Mouse (Mus musculus) ES-E14 (cell line): ENCODE measurements around the gene Ktn1. TPM values are rescaled to one million over a fixed set of nuclear protein-coding genes. Genes with fewer than 3 reads are reported as not detected.
A peak's percentile ranks its signal among the peaks of the same experiment; 100 is the strongest.

Source experiments
- DNase-seq: peaks from one replicate; pipeline ENCODE4 v3.0.0-alpha.2; 2013; ENCODE audit warnings: low read depth, low spot score
- H3K27ac ChIP-seq: 2 replicates; pipeline ENCODE4 v1.5.1; 2012; ENCODE audit warnings: low read depth, mild to moderate bottlenecking, low read length, moderate library complexity, mixed read lengths; ENCODE audit not compliant: poor library complexity, insufficient read depth, severe bottlenecking
- H3K36me3 ChIP-seq: 2 replicates; pipeline ENCODE4 v1.6.1; 2012; ENCODE audit warnings: mild to moderate bottlenecking, low read length, moderate library complexity, mixed read lengths; ENCODE audit not compliant: control insufficient read depth, poor library complexity, insufficient read depth, severe bottlenecking
- H3K4me1 ChIP-seq, 2 experiments: fragments of 150-350 bp in 1 of 2; sonication (generic) in 1 of 2; 2 replicates each; pipeline ENCODE4 v1.6.1; 2012; ENCODE audit warnings: low read length in 2 of 2, mild to moderate bottlenecking in 1 of 2, mixed read lengths in 1 of 2; ENCODE audit not compliant: control insufficient read depth in 2 of 2, insufficient read depth in 2 of 2, poor library complexity in 1 of 2
- H3K4me3 ChIP-seq, 2 experiments: fragments of 150-350 bp in 1 of 2; sonication (generic) in 1 of 2; 2 replicates each; pipeline ENCODE4 v1.5.1; 2012; ENCODE audit warnings: low read length in 2 of 2, low read depth in 1 of 2, mild to moderate bottlenecking in 1 of 2, mixed read lengths in 1 of 2; ENCODE audit not compliant: insufficient read depth in 1 of 2, poor library complexity in 1 of 2, severe bottlenecking in 1 of 2
- H3K9ac ChIP-seq: 2 replicates; pipeline ENCODE4 v1.6.1; 2012; ENCODE audit warnings: low read depth, mild to moderate bottlenecking, low read length, mixed read lengths; ENCODE audit not compliant: poor library complexity, insufficient read depth, severe bottlenecking
- H3K9me3 ChIP-seq: fragments of 150-350 bp; sonication (generic); 2 replicates; pipeline ENCODE4 v1.6.1; 2012; ENCODE audit warnings: low read depth, mild to moderate bottlenecking, low read length; ENCODE audit not compliant: control insufficient read depth, insufficient read depth
- CHD2 ChIP-seq: IDR thresholded peaks from 2 replicates; pipeline ENCODE4 v1.6.1; 2014; ENCODE audit warnings: mild to moderate bottlenecking, low read depth, low read length, inconsistent platforms
- HCFC1 ChIP-seq: IDR thresholded peaks from 2 replicates; pipeline ENCODE4 v1.6.1; 2012; ENCODE audit warnings: low read length, inconsistent platforms, borderline replicate concordance; ENCODE audit not compliant: insufficient read depth
- MAFK ChIP-seq: IDR thresholded peaks from 2 replicates; pipeline ENCODE4 v1.6.1; 2014; ENCODE audit warnings: mild to moderate bottlenecking, low read depth, low read length, inconsistent platforms; ENCODE audit not compliant: insufficient read depth
- ZC3H11A ChIP-seq: IDR thresholded peaks from 2 replicates; pipeline ENCODE4 v1.6.1; 2012; ENCODE audit warnings: low read depth, mild to moderate bottlenecking, inconsistent platforms, low read length, borderline replicate concordance
- ZNF384 ChIP-seq: IDR thresholded peaks from 2 replicates; pipeline ENCODE4 v1.6.1; 2012; ENCODE audit warnings: low read depth, low read length, inconsistent platforms
- in situ Hi-C, 2 experiments: fragments of 600-800 bp; cut with MboI; formaldehyde crosslinking; loops; one replicate each; pipeline ENCODE4 v1.15.1; 2025; ENCODE audit warnings: low sequenced_read_pairs in 2 of 2, inconsistent platforms in 1 of 2; ENCODE audit not compliant: unreplicated experiment in 2 of 2
- total RNA-seq: library from RNA; depleted of rRNA; stranded (reverse); fragments of 300-350 nt; gene quantifications from 2 replicates; pipeline ENCODE4 v1.2.3, GENCODE M21; 2012

Ktn1 gene
- total RNA-seq, 1 experiment: 87.6 TPM

DNA sequence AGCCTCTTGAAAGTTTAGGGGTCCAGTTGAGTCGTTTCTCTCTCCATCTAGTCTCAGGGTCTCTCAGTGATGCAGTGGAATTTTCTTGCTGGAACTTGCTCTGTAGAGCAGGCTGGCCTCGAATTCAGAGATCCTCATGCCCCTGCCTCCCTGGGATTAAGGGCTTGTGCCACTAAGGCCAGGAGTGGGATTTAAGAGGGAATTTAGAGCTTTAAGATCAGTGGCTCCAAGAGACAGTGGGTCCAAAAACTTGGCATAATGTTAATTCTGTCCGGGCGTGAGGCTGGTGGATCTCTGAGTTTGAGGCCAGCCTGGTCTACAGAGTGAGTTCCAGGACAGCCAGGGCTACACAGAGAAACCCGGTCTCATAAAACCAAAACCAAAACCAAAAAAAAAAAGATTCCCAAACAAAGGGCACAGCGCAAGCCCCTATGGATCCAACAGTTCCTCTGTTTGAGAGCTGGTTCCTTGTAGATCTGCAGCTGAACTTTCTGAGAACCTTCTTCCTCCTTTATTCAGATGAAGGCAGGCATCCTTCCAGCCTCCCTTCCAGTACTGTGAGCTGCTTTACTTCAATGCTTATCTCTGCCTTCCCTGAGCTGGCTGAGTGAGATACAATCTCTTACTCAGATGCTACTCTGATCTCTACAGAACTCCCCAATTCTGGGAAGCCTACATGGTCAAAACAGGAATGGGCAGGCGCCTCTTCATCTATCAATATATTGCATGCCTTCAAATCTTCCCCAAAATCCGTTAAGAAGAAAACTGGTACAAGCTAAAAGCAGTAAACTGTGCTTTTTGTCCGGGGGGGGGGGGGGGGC is 1.3 kb upstream of the Ktn1 start:
- Histone ChIP-seq H3K36me3 (no peaks in the 10 kb centered on the region), H3K4me3 (no peak overlapping the region), H3K9me3 (no peaks in the 10 kb centered on the region), H3K27ac (peak overlapping the region; percentile 95), H3K9ac (no peak overlapping the region; the same call in 1 of the 2 replicates), H3K4me1 (peaks cover 8 to 11% of the 10 kb centered on the region in 2 experiments; a peak in 3 of 4 replicates)
- in situ Hi-C loops: no loop called here
- no peak for DNase-seq
- TF ChIP-seq CHD2: no peak
- TF ChIP-seq HCFC1: no peak
- TF ChIP-seq ZC3H11A: no peak
- TF ChIP-seq ZNF384: no peak
- TF ChIP-seq MAFK: no peak

DNA sequence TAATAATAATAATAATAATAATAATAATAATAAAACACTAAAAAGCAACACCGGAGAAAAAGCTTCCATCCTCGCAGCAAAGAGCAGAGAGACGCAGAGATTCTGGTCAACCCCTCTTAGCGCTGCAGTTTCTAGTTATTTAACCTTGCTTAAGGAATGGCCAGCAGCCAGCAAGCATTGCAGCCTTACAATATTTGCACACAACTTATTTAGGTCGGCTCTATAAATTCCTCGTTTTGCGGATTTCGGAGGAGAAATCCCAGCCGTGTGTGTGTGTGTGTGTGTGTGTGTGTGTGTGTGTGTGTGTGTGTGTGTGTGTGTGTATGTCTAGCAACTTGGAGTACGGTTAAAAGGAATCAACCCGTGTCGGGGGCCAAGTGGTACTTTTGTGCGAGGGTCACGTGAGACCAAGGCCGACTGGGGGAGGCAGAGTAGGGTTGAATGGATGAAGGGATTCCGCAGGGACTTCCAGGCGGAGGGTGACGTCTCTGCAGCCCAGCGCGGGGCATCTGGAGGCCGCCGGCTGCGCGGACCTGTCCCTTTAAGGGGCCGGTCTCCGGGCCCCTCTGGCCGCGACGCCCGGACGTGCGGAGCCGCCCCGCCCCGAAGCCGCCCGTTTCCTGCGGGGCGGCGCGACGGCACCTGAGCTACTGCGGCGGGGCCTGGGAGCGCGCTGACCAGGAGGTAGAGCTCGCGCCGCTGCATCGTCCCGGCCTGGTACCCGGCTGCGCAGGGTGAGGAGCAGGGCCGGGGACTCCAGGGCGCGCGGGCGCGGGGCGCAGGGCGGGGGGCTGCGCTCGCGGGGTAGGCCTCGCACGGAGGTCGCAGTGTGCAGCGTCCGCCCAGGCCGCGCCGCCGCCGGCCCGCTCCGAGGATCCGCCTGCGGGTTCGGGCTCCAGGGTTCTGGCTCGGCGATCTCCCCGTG is 720 bp downstream of the Ktn1 start:
- Histone ChIP-seq H3K27ac (peak overlapping the region; percentile 88), H3K9me3 (no peaks in the 10 kb centered on the region), H3K36me3 (peaks cover 2% of the 10 kb centered on the region; the same call in 1 of the 2 replicates), H3K4me3 (peak overlapping the region; percentile 80 to 85), H3K9ac (peak overlapping the region; percentile 90), H3K4me1 (peaks cover 8 to 11% of the 10 kb centered on the region in 2 experiments; a peak in 3 of 4 replicates)
- TF ChIP-seq ZNF384 (no peak), MAFK (no peak), ZC3H11A (no peak), CHD2 (no peak), HCFC1 (no peak)
- in situ Hi-C loops: no loop called here
- no peak for DNase-seq

DNA sequence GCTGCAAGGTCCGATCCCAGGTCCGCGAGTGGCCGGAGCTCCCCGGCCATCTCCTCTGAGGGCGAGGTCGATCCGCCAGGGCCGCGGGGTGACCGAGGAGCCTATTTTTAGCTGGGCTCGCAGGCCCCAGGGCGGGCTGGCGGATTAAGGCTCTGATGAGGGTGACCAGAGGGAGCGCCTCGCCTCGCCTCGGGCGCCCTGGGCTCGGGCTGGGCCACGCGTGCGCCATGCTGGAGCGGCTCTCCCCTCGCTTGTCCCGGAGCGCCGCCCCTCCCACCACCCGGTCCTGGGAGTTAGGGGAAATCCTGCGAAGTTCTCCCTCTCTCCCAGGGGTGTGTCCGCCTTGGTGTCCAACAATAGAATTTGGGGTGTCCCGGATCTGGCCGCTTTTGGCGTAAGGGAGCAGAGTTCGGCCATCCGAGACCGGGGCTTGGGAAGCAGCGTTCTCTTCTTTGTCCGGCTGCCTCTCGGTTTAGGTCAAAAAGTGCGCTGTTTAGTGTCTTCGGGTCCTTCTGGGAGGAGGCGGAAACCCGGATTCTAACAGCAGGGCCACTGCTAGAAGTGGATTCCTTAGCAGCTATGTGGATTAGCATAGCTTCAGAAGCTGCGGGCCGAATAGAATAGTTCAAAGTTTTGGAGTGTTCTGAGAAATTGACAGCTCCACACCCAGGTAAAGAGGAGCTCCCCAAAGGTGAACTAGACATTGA is 1.5 kb downstream of the Ktn1 start:
- Histone ChIP-seq H3K9me3 (no peaks in the 10 kb centered on the region), H3K4me1 (peaks cover 8 to 11% of the 10 kb centered on the region in 2 experiments; a peak in 3 of 4 replicates), H3K36me3 (peaks cover 2% of the 10 kb centered on the region; the same call in 1 of the 2 replicates), H3K9ac (peak overlapping the region; percentile 90), H3K27ac (peak overlapping the region; percentile 88), H3K4me3 (peak overlapping the region; percentile 80 to 85)
- in situ Hi-C loops: loop anchor here in 1 of 2 experiments (25.0 kb wide), 1 partner anchor 113 kb away; no protein-coding TSS in a partner anchor
- TF ChIP-seq HCFC1: peak; percentile 43; the same call in 1 of the 2 replicates
- no peak for TF ChIP-seq ZC3H11A
- no peak for DNase-seq

DNA sequence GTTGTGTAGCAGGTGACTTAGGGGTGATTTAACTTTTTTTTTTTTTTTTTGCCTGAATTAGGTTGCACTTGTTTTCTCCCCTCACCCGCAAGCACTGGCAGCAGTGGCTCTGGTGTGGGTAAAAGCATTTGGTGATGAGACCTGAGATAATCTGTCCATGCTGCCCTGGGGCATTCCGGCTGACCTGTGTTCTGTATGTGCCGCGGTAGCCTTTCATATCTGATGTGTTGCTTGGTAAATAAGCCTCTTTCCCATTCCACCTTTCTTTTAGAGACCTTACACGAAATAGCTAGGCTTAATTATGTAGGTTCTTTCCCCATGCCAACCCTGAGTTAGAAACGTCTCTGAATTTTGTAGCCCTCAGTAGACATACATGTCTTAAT is 2.1 kb downstream of the Ktn1 start:
- in situ Hi-C loops: loop anchor here in 1 of 2 experiments (25.0 kb wide), 1 partner anchor 112 kb away; no protein-coding TSS in a partner anchor
- peaks cover 8 to 11% of the 10 kb centered on the region in 2 experiments; a peak in 3 of 4 replicates for H3K4me1 ChIP-seq
- peak overlapping the region; percentile 80 to 85 for H3K4me3 ChIP-seq
- TF ChIP-seq ZNF384: no peak
- peak overlapping the region; percentile 90; the same call in 1 of the 2 replicates for H3K9ac ChIP-seq
- no peak for DNase-seq
- H3K36me3 ChIP-seq: peaks cover 2% of the 10 kb centered on the region; the same call in 1 of the 2 replicates
- H3K9me3 ChIP-seq: no peaks in the 10 kb centered on the region
- no peak overlapping the region; the same call in 1 of the 2 replicates for H3K27ac ChIP-seq
